ENCODE assay signal across 13 mouse cellular contexts in the genomic region with DNA sequence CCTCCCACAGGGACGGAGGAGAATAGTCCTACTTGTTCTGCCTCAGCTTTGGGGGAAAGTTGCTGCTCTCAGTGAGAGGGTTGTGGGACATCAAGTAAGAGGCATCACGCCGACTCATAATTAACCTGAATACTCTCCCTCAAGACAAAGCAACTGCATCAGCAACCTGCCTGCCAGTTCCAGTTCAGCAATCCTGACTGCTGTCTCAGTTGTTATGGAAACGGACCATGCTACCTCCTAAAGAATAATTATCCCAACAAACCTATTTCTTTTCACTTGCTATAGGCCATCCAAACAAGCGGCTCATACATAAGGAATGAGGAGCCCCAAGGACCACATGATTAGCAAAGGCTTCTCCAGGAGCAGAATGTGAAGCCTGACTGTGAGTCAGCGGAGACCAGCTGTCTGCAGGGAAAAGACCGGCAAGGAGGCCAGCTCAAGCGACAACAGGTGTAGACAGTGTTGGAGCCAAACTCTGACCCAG.
DNase-seq lines count a peak whose midpoint lies in the region; ATAC-seq and TF ChIP-seq lines count a peak whose summit lies in the region.
"Had no signal": no experiment of that assay in that cellular context is flagged by ENCODE, and none has a peak within 500 bp of the region (broad histone marks: within the 10 kb centered on the region; RNA-seq: fewer than 3 reads in every experiment).

No protein-coding gene starts in this region.

- WGBS in kidney, postnatal 0 days = 70% methylated on average over 8 of the region's 8 CpGs
- 71% methylated on average over 8 of the region's 8 CpGs for WGBS in kidney, adult 2 months
- WGBS in forebrain, embryonic 13.5 days = 41% methylated on average over 8 of the region's 8 CpGs
- 37% methylated on average over 8 of the region's 8 CpGs for WGBS in hindbrain, postnatal 0 days

- H3K9me3 ChIP-seq in kidney, postnatal 0 days (replicated peaks; ENCODE audit: low read length) = no peaks in the 10 kb centered on the region
- H3K9me3 ChIP-seq in forebrain, embryonic 13.5 days (replicated peaks) = no peaks in the 10 kb centered on the region
- no peaks in the 10 kb centered on the region for H3K9me3 ChIP-seq in hindbrain, postnatal 0 days (ENCODE audit: low read length)
- H3K9me3 ChIP-seq: lung, embryonic 15.5 days had no signal

- H3K9ac ChIP-seq in kidney, postnatal 0 days (ENCODE audit: low read depth, low read length) = no peak overlapping the region
- no peak overlapping the region for H3K9ac ChIP-seq in forebrain, embryonic 13.5 days
- no peak overlapping the region for H3K9ac ChIP-seq in hindbrain, postnatal 0 days (replicated peaks; ENCODE audit: low read length)
- H3K9ac ChIP-seq: lung, embryonic 15.5 days had no signal

- no peaks in the 10 kb centered on the region for H3K4me1 ChIP-seq in kidney, postnatal 0 days (replicated peaks; ENCODE audit: insufficient read depth, low read length)
- H3K4me1 ChIP-seq in kidney, adult 2 months (ENCODE audit: control insufficient read depth, insufficient read depth, low read length) = no peaks in the 10 kb centered on the region
- H3K4me1 ChIP-seq in forebrain, embryonic 13.5 days = peaks cover 20% of the 10 kb centered on the region
- no peaks in the 10 kb centered on the region for H3K4me1 ChIP-seq in hindbrain, postnatal 0 days (ENCODE audit: insufficient read depth, low read length)

- TF ChIP-seq POLR2A in kidney, adult 2 months (IDR thresholded peaks at IDR 0.05; ENCODE audit: low read depth, low read length) = no peak

- H3K4me3 ChIP-seq in kidney, postnatal 0 days (replicated peaks; ENCODE audit: low read depth, low read length) = no peak overlapping the region
- H3K4me3 ChIP-seq in kidney, adult 2 months (ENCODE audit: insufficient read depth, low read depth, low read length) = no peak overlapping the region
- no peak overlapping the region for H3K4me3 ChIP-seq in forebrain, embryonic 13.5 days
- H3K4me3 ChIP-seq in hindbrain, postnatal 0 days (ENCODE audit: low read length) = no peak overlapping the region
- H3K4me3 ChIP-seq: lung, embryonic 15.5 days had no signal

- TF ChIP-seq CTCF in kidney, postnatal 0 days (IDR thresholded peaks at IDR 0.05; ENCODE audit: low read depth) = no peak
- TF ChIP-seq CTCF in kidney, adult 2 months (conservative IDR thresholded peaks at IDR 0.05; ENCODE audit: insufficient read depth, insufficient read length, low read depth, low read length) = no peak
- TF ChIP-seq CTCF in hindbrain, postnatal 0 days (IDR thresholded peaks at IDR 0.05; ENCODE audit: low read depth) = no peak

- no peaks in the 10 kb centered on the region for H3K36me3 ChIP-seq in kidney, postnatal 0 days (ENCODE audit: insufficient read depth, low read length)
- no peaks in the 10 kb centered on the region for H3K36me3 ChIP-seq in kidney, adult 2 months (ENCODE audit: control insufficient read depth, insufficient read depth, low read length)
- no peaks in the 10 kb centered on the region for H3K36me3 ChIP-seq in forebrain, embryonic 13.5 days (ENCODE audit: poor library complexity, severe bottlenecking)
- H3K36me3 ChIP-seq in hindbrain, postnatal 0 days (ENCODE audit: insufficient read depth, low read length) = no peaks in the 10 kb centered on the region
- H3K36me3 ChIP-seq: lung, embryonic 15.5 days had no signal

- no peak for DNase-seq in kidney, postnatal 0 days (ENCODE audit: low spot score)
- DNase-seq in kidney, adult 2 months = no peak
- peak; percentile 35 for DNase-seq in hindbrain, postnatal 0 days (ENCODE audit: low spot score)
- peak; percentile 24 for DNase-seq in retina, postnatal 1 day
- DNase-seq in right cerebral cortex, postnatal 14 days = no peak
- DNase-seq in c-Kit-positive CD71-positive TER-119-positive erythroid progenitor cells, embryonic 14.5 days (ENCODE audit: low spot score) = no peak
- DNase-seq in lung, adult 18-20 months = no peak
- DNase-seq: adrenal gland, postnatal 14 days; cerebellum, adult 11-12 months; kidney, postnatal 10 days; spleen, adult 18-20 months had no signal

- H3K4me2 ChIP-seq in kidney, postnatal 0 days (ENCODE audit: low read length) = no peak overlapping the region
- H3K4me2 ChIP-seq in forebrain, embryonic 13.5 days = no peak overlapping the region
- H3K4me2 ChIP-seq in hindbrain, postnatal 0 days (ENCODE audit: low read depth, low read length) = no peak overlapping the region
- H3K4me2 ChIP-seq: lung, embryonic 15.5 days had no signal

- peak; percentile 46 for ATAC-seq in kidney, postnatal 0 days (replicated peaks; ENCODE audit: low FRiP score, low read depth)
- ATAC-seq in forebrain, embryonic 13.5 days = 0 out of 2 replicates have a peak, but pooled peaks have one; percentile 34
- peak; percentile 62 for ATAC-seq in hindbrain, postnatal 0 days

- H3K27ac ChIP-seq in kidney, postnatal 0 days = no peak overlapping the region
- H3K27ac ChIP-seq in kidney, adult 2 months (ENCODE audit: insufficient read depth, low read depth, low read length) = no peak overlapping the region
- 0 out of 2 replicates have a peak overlapping the region, but pooled peaks have one; percentile 8 for H3K27ac ChIP-seq in forebrain, embryonic 13.5 days
- no peak overlapping the region; the same call in 1 of the 2 replicates for H3K27ac ChIP-seq in hindbrain, postnatal 0 days
- H3K27ac ChIP-seq: lung, embryonic 15.5 days had no signal

- H3K27me3 ChIP-seq in kidney, postnatal 0 days (ENCODE audit: insufficient read depth, low read length) = no peaks in the 10 kb centered on the region
- H3K27me3 ChIP-seq in kidney, adult 2 months (replicated peaks; ENCODE audit: control insufficient read depth, insufficient read depth, low read length) = no peaks in the 10 kb centered on the region
- H3K27me3 ChIP-seq in forebrain, embryonic 13.5 days = no peaks in the 10 kb centered on the region
- H3K27me3 ChIP-seq in hindbrain, postnatal 0 days (ENCODE audit: insufficient read depth, low read length) = no peaks in the 10 kb centered on the region
- H3K27me3 ChIP-seq: lung, embryonic 15.5 days had no signal

Comparison
In these comparisons a context has a peak if more than half of its experiments do, and no peak if none do; other contexts are left out.
1. DNase-seq: peak in hindbrain, postnatal 0 days (single experiment) and retina, postnatal 1 day (single experiment); none in kidney, postnatal 0 days (single experiment), kidney, adult 2 months (single experiment), right cerebral cortex, postnatal 14 days (single experiment), c-Kit-positive CD71-positive TER-119-positive erythroid progenitor cells, embryonic 14.5 days (single experiment) and lung, adult 18-20 months (0 of 2).
2. Peak in every context shown above with its lines, with median percentiles within 50 percentile points of each other: ATAC-seq.